Mouse (Mus musculus) right cerebral cortex, postnatal 4 days (tissue): ENCODE measurements around the gene Nutm1.
"Not testable (repeated sequence)": the region's sequence is repeated elsewhere in the genome, so short reads cannot be mapped to it uniquely, and the experiment has no call there.

Experiments
- DNase-seq: peaks from one replicate; pipeline ENCODE4 v3.0.0-alpha.2; 2022

Gene Nutm1

DNA sequence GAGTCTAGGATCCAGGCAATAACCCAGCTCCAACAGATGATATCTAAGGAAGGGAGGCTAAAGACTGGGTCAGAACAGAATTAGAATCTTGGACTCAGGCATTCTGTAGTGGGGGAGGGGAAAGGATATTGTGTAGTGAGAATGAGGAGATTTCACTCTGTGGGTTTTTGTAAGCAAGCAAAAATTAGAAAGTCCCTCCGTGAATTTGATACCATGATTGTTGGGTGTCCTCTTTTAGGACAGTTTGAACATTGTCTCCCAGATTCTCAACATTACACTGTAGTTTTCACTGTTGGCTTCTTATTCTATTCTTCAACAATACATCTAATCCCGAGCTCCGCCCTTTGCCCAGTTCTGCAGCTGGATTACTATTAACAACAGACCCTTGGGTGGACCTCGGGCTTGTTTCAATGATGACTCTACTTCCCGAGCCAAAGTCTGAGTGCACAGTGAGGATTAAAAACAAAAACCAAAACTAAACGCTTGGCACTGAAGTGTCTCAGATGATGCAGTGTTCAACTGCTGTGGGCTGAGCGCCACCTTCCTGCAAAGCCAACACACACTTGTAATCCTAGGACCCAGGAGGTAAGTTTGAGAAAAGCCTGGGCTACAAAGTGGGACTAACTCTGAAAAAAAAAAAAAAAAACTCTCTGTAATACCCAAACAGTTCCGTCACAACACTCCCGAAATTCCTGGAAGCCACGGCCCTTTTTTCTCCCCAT is at the start of gene Nutm1:
Gene Nutm1, minus strand, starts transcription at position 51 of the 722 bp plus-strand sequence.
- no peak for DNase-seq

DNA sequence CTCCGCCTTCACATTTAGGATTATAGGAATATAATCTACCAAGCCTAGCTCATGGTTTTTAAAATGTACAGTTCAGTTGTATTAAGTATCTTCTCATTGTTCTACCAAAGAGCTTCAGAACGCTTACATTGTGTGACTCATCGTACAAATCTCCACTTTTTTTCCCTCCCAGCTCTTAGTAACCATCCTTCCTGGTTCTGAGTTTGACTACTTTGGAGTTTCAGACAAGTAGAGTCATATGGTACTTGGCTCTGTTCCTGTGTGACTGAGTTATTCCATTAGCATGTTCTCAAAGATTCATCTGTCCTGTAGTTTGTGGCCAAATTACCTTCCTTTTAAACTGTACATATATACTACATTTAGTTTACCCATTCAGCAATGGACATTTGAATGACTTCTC is 49.6 kb upstream of the Nutm1 start:
- no peak for DNase-seq

DNA sequence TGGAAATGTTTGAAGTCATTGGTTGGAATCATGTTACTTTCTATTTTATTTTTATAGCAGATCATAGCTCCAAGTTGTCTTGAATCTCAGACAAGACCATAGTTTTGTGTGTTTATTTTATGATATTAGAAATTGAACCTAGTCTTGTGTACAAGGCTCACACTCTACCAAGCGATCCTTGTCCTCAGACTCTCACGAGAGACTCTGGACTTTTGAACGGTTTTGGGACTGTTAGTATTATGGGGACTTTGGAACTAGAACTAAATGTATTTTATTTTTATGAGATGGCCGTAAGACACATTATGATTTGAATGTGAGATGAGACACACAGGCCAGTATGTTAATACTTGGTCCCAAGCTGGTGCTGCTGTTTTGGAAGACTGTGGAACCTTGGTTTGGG is 39.1 kb upstream of the Nutm1 start:
- no peak for DNase-seq

DNA sequence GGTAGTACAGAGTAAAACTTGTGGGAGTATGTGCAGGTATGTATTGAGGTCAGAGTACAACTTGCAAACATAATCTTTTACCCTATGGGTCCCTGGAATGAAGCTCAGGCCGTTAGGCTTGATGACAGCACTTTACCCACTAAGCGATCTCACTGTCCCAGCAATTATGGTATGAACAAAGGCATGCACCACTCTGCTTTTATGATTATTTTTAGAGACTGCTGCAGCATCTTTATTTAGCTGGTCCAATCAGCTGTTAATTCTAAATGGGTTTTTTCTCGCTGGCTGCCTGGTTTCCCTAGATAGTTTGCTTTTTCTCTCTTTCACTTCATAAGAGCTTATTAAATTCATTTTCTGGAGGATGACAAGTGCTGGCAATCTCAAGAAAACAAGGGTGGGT is 37.1 kb upstream of the Nutm1 start:
- DNase-seq: no peak

DNA sequence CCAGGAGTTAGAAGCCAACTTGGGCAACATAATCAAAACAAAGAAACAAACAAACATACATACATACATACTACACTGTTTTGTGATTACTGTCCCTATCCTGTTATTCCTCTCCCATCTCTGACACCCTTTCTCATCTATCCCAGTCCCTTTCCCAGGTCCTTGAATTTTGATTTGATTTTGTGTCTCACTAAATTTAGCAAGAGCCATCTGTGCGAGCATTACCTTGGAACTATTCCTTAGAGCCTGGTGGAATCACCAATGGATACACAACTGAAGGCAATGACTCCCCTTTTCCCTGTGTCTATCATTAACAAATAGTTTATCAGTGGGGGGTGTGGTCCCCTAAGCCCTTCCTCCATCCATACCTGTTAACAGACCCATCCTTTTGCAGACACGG is 33.7 kb upstream of the Nutm1 start:
- no peak for DNase-seq

DNA sequence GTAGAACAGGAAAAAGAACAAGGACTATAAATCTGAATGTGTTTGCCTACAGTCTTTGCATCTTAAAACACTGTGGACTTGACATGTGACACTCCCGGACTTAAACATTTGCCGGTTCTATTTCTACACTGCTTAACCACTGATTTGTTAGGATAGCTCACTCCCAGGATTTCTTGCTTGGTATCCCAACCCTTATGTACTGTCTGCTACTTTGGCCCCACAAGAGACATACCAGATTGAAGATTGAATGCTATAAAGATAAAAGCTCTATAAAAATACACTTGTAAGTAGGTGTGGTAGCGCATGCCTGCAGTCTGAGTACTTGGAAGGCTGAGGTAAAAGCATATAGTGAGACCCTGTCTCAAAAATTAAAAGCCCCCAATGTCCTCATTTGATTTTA is 30.4 kb upstream of the Nutm1 start:
- no peak for DNase-seq

DNA sequence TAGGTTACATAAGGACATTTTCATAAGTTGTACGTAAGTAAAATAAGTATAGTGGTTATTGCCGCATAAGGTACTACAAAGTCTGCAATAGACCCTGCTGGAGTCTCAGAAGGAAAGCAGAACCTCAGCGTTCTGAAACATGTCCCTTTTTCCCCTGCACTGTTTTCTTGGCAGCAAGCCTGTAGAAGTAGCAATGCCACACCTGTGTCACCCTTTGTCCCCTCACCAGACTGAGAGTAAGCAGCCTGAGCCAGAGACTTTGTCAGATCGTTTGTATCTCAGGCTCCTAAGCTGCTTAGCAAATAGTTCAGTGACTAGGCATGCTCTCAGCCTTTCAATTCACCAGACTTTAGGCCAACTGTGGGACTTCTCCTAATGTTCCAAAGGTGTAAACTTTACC is 28.0 kb upstream of the Nutm1 start:
- DNase-seq: no peak

DNA sequence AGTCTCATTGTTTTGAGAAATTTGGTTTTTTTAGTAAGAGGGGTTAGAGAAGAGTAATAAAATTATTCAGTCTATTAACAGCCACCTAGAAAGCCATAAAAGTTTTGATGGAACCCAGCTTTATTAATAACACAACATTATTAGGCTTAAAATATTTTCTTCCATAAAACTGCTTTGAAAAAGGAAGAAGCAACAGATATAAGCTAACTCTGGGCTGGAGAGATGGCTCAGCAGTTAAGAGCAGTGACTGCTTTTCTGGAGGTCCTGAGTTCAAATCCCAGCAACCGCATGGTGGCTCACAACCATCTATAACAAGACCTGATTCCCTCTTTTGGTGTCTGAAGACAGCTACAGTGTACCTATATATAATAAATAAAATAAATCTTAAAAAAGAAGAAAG is 27.0 kb upstream of the Nutm1 start:
- not testable (repeated sequence) for DNase-seq

DNA sequence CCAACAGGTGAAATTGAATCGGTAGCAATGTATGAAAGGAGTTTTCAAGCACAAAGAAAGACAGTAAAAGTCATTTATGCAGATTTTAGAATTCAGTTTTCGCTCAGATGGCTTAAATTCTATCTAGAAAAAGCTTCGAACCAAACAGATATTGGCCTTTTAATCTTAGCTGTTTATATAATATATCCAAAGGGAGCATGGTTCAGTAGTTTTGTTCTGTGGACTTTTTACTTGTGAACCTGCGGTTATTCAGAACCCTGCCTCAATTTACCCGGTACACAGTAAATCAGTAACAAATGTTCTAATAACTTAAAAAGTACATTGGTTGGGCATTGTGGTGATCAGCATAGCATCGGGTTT is 25.9 kb upstream of the Nutm1 start:
- no peak for DNase-seq

DNA sequence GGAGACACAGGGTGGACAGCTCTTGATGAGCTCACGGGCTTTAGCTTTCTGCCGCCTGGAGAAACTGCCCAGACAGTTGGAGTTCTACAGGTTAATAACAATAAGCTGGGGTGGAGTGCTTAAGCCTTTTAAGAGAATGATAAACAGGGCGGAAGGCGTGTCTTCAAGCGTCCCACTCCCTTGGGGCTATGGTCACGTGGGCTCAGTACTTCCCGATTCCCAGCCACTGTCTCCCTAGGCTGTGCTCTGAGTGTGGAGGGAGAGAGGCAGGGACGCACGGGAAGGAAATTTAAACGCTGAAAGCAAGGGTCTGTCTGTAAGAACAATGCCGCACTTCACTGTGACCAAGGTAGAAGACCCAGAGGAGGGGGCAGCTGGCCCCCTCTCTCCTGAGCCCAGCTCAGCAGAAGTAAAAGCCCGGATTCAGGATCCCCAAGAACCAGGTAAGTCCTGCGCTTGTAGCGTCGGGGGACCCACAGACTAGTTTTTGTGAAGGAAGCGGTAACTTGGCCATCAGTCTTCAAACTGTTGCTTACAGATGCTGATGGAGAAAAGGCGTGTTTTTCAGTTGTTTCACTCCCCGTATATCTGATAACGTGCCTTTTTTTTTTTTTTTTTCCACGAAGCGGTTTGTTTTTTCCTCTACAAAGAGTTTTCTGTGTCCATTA is 25.4 kb upstream of the Nutm1 start:
- no peak for DNase-seq

DNA sequence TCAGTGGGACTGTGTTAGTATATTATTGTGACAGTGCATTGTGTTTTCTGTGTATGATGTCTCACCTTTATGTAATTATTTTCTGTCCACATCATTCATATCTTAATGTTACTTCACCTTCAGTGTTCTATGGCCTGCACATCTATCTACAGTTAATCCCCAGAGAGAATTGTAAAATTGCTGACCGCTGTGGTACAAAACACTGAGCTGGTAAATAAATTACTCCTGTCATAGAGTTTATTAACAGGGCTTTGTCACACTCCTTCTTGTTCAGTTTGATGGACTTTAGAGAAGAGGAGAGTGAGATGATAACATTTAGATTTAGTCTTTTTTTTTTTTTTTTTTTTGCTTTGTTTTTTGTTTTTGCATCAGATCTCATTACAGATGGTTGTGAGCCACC is 23.8 kb upstream of the Nutm1 start:
- DNase-seq: no peak

DNA sequence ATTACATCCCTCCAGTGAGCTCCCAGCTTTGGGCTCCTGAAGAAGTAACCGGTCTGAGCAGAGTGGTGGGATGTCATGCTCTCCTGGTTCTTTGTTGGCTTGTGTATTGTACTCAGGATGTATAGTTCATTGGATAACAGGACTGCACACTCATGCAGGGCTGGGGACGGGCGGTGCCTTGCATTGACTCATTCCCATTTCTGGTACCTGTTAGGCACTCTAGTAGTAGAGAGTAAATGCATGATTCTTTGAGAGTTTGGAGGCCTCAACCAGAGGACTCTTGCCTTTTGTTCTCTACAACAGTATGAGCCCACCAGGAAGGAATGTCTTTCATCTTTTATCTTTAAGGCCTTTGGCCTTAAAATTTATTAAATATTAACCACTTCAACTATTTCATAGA is 17.8 kb upstream of the Nutm1 start:
- DNase-seq: no peak

DNA sequence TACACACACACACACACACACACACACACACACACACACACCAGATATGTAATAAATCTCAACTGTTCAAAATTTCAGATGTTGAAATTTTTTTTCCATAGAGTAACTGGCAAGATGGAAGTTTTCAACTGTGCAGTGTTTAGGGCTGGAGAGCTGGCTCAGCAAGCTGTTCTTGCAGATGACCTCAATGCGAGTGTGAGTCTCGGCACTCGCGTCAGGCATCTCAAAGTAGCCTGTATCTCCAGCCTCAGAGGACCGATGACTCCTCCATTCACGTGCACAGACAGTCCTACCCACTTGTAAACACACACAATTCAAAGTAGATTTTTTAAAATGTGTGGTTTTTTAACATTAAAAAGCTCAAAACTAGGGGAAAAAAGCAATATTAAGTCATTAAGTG is 14.4 kb upstream of the Nutm1 start:
- no peak for DNase-seq

DNA sequence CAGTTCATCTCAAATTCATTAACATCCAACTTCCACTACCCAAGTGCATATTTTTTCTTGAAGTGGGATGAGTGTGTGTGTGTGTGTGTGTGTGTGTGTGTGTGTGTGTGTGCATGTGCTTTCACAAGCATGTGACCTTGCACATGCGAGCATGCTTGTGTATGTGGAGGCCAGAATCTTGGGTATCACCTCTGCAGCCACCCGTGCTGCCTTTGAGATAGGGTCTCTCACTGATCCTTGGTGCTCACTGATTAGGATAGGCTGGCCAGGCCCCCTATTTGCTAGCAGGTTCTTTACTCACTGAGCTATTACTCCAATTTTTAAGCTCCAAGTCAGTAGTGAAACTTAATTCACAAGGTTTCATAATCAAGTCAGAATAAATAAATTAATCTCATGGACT is 13.8 kb upstream of the Nutm1 start:
- DNase-seq: no peak

DNA sequence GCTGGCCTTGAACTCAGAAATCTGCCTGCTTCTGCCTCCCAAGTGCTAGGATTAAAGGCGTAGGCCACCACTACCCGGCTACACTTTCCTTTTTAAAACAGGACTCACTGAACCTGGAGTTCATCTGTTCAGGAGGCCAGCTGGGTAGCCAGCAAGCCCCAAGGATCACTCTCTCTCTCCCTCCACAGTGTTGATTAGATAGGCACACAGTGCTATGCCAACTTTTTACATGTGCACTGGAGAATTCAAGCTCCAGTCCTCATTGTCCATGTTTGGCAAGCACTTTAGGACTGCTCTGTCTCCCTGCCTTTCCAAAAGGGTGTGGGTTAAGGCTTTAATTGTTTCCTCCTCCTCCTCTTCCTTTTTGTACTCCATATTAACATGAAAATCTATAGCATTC is 10.9 kb upstream of the Nutm1 start:
- no peak for DNase-seq

DNA sequence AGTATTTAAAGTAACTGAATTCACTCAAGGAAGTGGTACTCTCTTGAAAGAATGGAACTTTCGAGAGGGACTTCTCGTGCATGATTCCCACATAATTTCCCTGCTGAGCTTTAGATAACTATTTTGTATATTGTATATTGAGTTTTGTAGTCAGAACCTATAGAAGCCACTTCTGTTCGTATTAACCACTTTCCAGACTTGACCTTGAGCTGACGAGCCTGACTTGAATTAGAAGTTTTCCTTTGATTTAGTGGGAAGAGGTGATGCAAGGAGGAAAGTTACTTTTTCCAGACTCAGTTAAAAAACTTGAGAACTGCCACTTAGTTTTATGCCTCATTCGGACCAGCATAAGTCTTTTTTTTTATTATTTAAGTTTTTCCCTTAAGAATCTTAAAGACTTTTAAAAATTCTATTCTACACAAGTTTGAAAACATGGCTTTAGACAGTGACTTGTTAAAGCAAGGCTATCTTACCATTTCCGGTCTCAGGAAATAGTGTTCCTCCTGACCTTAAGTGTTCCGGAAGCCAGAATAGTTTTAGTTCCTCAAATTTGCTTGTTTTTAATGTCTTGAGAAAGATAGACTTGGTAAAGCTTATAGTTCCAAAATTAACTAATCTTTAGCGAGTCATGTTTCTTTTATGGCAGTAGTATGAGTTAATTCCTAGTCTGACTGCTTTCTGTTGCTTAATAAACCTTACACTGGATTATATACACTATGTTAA is 8.6 kb upstream of the Nutm1 start:
- no peak for DNase-seq

DNA sequence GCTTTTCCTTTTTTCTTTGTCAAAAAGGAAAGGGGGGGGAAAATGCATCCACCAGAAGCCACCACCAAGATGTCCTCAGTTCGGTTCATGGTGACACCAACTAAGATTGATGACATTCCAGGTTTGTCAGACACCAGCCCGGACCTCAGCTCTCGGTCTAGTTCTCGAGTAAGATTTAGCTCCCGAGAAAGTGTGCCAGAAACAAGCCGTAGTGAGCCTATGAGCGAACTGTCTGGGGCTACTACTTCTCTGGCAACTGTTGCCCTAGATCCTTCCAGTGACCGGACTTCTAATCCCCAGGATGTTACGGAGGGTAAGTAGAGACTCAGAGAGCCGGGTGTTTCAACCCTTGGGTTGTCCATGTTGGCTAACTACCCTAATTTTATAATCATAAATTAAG is 7.7 kb upstream of the Nutm1 start:
- DNase-seq: no peak

DNA sequence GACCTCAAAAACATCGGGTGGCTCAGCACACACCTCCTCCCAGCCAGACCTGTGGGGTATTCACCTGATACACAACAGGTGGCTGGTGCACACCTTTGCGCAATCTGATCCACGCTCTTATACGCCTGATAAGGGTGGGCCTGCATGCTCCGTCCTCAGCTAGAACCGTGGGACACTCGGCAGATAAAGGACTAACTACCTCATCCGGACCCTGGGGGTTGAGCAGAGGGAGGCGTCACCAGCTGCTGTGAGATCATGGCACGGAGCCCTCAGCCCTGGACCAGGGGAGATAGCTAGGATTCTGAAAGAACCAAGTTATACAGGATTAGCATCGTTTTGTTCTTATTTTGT is 7.1 kb upstream of the Nutm1 start, which contains the start of gene Gm21985:
Gene Gm21985, plus strand, starts transcription at position 73 of the 351 bp plus-strand sequence.
- DNase-seq: peak; percentile 62

DNA sequence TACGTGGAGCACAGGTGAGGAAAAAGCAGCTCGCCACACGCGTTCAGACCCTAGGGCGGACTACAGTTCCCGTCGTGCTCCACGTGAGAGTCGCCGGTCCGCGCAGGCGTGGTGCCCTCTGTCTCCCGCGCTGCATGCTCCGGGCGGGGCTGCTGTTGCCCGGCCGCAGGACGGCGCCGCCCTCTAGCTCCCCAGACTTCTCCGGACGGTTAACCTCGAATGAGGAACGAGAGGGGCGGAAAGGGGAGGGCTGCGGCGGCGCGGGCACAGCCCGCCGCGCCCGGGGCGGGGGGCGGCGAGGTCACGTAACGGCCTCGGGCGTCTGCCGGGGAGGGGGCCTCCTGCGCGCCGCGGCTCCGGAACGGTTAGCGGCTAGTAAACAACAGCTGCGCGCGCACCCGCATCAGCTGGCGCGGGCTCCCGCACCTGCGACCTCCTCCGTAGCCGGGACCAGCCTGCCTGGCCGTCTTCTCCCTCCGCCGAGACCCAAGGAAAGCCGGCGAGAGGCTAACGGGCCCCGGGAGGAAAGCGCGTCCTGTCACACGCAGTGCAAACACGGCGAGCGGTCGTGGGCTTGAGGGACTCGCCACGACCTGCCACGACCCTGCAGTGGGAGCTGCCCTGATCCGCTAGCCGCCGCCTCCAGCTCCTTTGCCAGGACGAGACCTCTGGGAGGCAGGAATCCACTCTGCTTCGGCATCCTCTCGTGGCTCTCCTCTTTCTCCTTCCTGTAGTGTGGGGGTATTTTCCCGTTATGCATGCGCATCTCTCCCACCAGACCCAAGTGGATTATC is 6.6 kb upstream of the Nutm1 start, which contains the start of gene Slc12a6:
Gene Slc12a6, plus strand, starts transcription at position 378 of the 794 bp plus-strand sequence.
- DNase-seq: peak; percentile 89

DNA sequence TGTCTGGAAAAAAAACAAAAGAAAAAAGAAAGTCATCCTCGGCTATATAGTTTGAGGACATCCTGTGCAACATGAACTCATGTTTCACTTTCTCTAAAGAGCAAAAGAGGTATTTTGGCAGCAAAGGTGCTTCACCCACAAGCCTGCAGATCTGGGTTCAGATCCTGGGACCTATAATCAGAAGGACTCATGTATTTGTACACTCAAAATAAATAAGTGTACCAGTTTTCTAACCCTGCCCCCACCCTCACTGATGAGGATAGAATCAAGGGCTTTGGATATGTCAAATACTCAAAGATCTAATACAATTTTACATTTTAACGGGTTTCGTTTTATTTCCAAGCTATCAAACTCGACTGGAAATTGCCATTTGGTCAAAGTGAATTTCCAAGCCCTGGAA is 5.3 kb upstream of the Nutm1 start:
- DNase-seq: no peak

DNA sequence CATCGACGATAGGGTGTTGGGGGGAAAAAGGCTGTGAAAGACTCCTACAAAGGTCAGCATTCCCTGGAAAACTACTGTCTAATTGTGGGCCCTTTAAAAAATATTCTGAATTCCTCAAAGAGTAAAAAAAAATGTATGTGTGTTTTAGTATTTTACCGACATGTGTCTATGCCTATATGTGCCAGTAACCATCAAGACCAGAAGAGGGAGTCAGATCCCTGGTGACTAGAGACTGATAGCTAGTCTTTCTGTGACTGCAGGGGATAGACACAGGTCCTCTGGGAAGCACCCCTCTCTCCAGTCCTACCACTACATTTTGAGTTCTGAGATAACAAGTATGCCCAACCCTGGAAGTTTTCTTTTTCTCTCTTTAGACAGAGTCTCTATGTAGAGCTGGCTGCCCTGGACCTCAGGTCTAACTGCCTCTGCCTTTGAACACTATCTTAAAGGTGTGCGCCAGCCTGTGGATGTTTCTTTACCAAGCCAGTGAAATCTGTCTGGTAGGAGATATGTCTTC is 3.7 kb upstream of the Nutm1 start:
- no peak for DNase-seq

DNA sequence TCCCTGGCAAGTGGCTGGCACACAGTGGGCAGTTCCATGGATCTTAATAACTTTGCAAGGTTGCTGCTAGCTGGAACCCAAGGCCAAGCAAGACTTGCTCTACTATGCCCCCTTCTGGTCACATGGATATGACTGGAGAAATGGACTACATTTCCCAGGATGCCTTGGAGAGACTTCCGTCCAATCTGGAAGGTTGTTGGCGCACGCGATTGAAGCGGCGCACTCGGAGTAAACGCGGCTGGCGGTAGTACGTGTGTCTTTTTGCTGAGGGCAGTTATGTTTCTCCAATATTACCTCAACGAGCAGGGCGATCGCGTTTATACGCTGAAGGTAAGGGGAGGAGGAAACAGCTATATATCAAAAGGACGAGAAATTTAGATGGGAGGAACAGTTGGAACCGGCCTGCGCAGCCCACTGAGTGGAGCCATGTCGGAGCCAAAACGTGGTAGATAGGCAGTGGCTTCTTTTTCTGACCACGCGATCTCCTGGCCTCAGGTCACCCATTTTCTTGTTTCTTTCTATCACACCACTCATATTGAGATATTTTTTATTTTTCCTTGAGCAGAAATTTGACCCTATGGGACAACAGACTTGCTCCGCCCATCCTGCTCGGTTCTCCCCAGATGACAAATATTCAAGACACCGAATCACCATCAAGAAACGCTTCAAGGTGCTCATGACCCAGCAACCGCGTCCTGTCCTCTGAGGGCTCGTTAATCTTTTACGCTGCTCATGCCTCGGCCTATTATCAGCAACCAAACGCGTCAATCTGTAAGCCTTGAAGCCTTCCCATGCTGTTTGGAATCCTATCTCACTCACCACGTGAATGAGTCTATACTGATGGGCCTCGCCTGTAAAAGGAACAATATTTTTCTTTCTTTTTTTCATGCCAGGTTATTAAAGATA is 2.9 kb upstream of the Nutm1 start, which contains the start of gene Nop10:
Gene Nop10, plus strand, starts transcription at position 179 of the 906 bp plus-strand sequence.
- DNase-seq: peak; percentile 79
